Mouse (Mus musculus): ENCODE results near the gene Ube2n.
A peak's percentile ranks its signal among the peaks of the same experiment; 100 is the strongest.

The Ube2n gene

GRCm38 (mm10) chr10:95561616-95562015 is 46.7 kb downstream of the Ube2n start:
- DNase-seq: no peak

GRCm38 (mm10) chr10:95562395-95562794 is 47.5 kb downstream of the Ube2n start:
- no peak for DNase-seq

GRCm38 (mm10) chr10:95562859-95563841 is 48.2 kb downstream of the Ube2n start:
- peak; percentile 46 for DNase-seq

- DNase-seq: peak; percentile 83
Measured at GRCm38 (mm10) chr10:95563851-95564845, 49.2 kb downstream of the Ube2n start, which contains the start of gene Nudt4. Nudt4 (minus strand) TSS chr10:95564146.

- DNase-seq: peak; percentile 30
Measured at GRCm38 (mm10) chr10:95565156-95565854, 50.4 kb downstream of the Ube2n start.

GRCm38 (mm10) chr10:95566786-95567185 is 51.8 kb downstream of the Ube2n start:
- no peak for DNase-seq

GRCm38 (mm10) chr10:95567550-95567949 is 52.6 kb downstream of the Ube2n start:
- no peak for DNase-seq

- DNase-seq: no peak
Measured at GRCm38 (mm10) chr10:95568016-95568415, 53.1 kb downstream of the Ube2n start.

GRCm38 (mm10) chr10:95569441-95569840 is 54.5 kb downstream of the Ube2n start:
- no peak for DNase-seq

GRCm38 (mm10) chr10:95574994-95575393 is 60.0 kb downstream of the Ube2n start:
- DNase-seq: no peak

- no peak for DNase-seq
Measured at GRCm38 (mm10) chr10:95575839-95576380, 61.0 kb downstream of the Ube2n start.

- peak; percentile 79 for DNase-seq
Measured at GRCm38 (mm10) chr10:95576876-95577566, 62.1 kb downstream of the Ube2n start.

GRCm38 (mm10) chr10:95577567-95577950 is 62.6 kb downstream of the Ube2n start:
- DNase-seq: peak; percentile 48

- no peak for DNase-seq
Measured at GRCm38 (mm10) chr10:95585554-95585953, 70.6 kb downstream of the Ube2n start.

- DNase-seq: no peak
Measured at GRCm38 (mm10) chr10:95587509-95588220, 72.7 kb downstream of the Ube2n start.

GRCm38 (mm10) chr10:95589196-95589595 is 74.3 kb downstream of the Ube2n start:
- DNase-seq: no peak

- no peak for DNase-seq
Measured at GRCm38 (mm10) chr10:95590196-95590595, 75.3 kb downstream of the Ube2n start.

- DNase-seq: no peak
Measured at GRCm38 (mm10) chr10:95591257-95591656, 76.3 kb downstream of the Ube2n start.

- no peak for DNase-seq
Measured at GRCm38 (mm10) chr10:95594414-95594813, 79.5 kb downstream of the Ube2n start.

Data from lung, postnatal 36 days (tissue).